Mouse (Mus musculus) kidney, postnatal 0 days (tissue): ENCODE results near the gene Slc29a3. TPM values are rescaled to one million over a fixed set of nuclear protein-coding genes. Genes with fewer than 3 reads are reported as not detected.

Experiments used
- ATAC-seq: fragments of 200-750 bp; cut with Nextera tagmentation; replicated peaks from 2 replicates; pipeline ENCODE4 v1.8.0; 2017; ENCODE audit warnings: low read depth, moderate number of reproducible peaks, moderate TSS enrichment, moderate library complexity; ENCODE audit not compliant: low FRiP score
- DNase-seq: peaks from one replicate; pipeline ENCODE4 v3.0.0-alpha.2; 2016; ENCODE audit warnings: low spot score
- H3K27ac ChIP-seq: fragments of 300-500 bp; sonication (generic); 2 replicates; pipeline ENCODE4 v1.5.1; 2014; ENCODE audit warnings: mild to moderate bottlenecking
- H3K27me3 ChIP-seq: fragments of 300-500 bp; sonication (generic); 2 replicates; pipeline ENCODE4 v1.6.1; 2014; ENCODE audit warnings: low read length, mixed read lengths; ENCODE audit not compliant: insufficient read depth
- H3K36me3 ChIP-seq: fragments of 300-500 bp; sonication (generic); 2 replicates; pipeline ENCODE4 v1.6.1; 2014; ENCODE audit warnings: low read length, mixed read lengths; ENCODE audit not compliant: insufficient read depth
- H3K4me1 ChIP-seq: fragments of 300-500 bp; sonication (generic); replicated peaks from 2 replicates; pipeline ENCODE4 v1.6.1; 2014; ENCODE audit warnings: antibody characterized with exemption, low read length, mixed read lengths; ENCODE audit not compliant: insufficient read depth
- H3K4me2 ChIP-seq: fragments of 300-500 bp; sonication (generic); 2 replicates; pipeline ENCODE4 v1.6.1; 2014; ENCODE audit warnings: mild to moderate bottlenecking, low read length, moderate library complexity, mixed read lengths
- H3K4me3 ChIP-seq: fragments of 300-500 bp; sonication (generic); replicated peaks from 2 replicates; pipeline ENCODE4 v1.5.1; 2014; ENCODE audit warnings: low read depth, low read length
- H3K9ac ChIP-seq: fragments of 300-500 bp; sonication (generic); 2 replicates; pipeline ENCODE4 v1.6.1; 2014; ENCODE audit warnings: low read depth, low read length
- H3K9me3 ChIP-seq: fragments of 300-500 bp; sonication (generic); replicated peaks from 2 replicates; pipeline ENCODE4 v1.6.1; 2016; ENCODE audit warnings: low read length, inconsistent platforms, mixed read lengths
- CTCF ChIP-seq: IDR thresholded peaks from 2 replicates; pipeline ENCODE4 v1.5.1; 2016; ENCODE audit warnings: antibody characterized with exemption, low read depth, mild to moderate bottlenecking, moderate library complexity
- WGBS: fragments of 180-500 bp; shearing (Covaris S2); extraction: QIAGEN DNeasy Blood & Tissue Kit; methylation state at CpG from one replicate; pipeline ENCODE4 v1.1.7; 2014; 5-methylcytosine and 5-hydroxymethylcytosine counted together
- polyA plus RNA-seq: library from polyadenylated mRNA; unstranded; fragments of >200 nt; fragmentation: Nextera tagmentation; extraction: Ambion mirVana; gene quantifications from 2 replicates; pipeline ENCODE4 v1.2.1, GENCODE M21; 2015

Slc29a3 gene
- polyA plus RNA-seq, 1 experiment from 2014 or later = 17.8 TPM

GRCm38 (mm10) chr10:60770855-60771254, 18.3 kb upstream of the Slc29a3 start:
- DNase-seq (no peak), ATAC-seq (no peak)
- Histone ChIP-seq H3K9ac (no peak overlapping the region), H3K4me1 (no peaks in the 10 kb centered on the region), H3K27me3 (no peaks in the 10 kb centered on the region), H3K9me3 (no peaks in the 10 kb centered on the region), H3K36me3 (peaks cover 18% of the 10 kb centered on the region), H3K4me3 (no peak overlapping the region), H3K4me2 (no peak overlapping the region), H3K27ac (no peak overlapping the region)
- TF ChIP-seq CTCF = no peak
- 57% methylated on average over 4 of the region's 4 CpGs for WGBS

GRCm38 (mm10) chr10:60768614-60769013, 16.0 kb upstream of the Slc29a3 start:
- DNase-seq (no peak), ATAC-seq (no peak)
- H3K4me2 ChIP-seq = no peak overlapping the region
- no peak for TF ChIP-seq CTCF
- WGBS = 88% methylated on average over 7 of the region's 7 CpGs
- no peaks in the 10 kb centered on the region for H3K9me3 ChIP-seq
- no peak overlapping the region for H3K9ac ChIP-seq
- H3K4me1 ChIP-seq = no peaks in the 10 kb centered on the region
- no peak overlapping the region for H3K27ac ChIP-seq
- peaks cover 19% of the 10 kb centered on the region for H3K36me3 ChIP-seq
- no peak overlapping the region for H3K4me3 ChIP-seq
- no peaks in the 10 kb centered on the region for H3K27me3 ChIP-seq

- no peaks in the 10 kb centered on the region for H3K27me3 ChIP-seq
- no peak overlapping the region for H3K27ac ChIP-seq
- no peak overlapping the region for H3K9ac ChIP-seq
- no peak for ATAC-seq
- H3K4me2 ChIP-seq = no peak overlapping the region
- no peaks in the 10 kb centered on the region for H3K4me1 ChIP-seq
- TF ChIP-seq CTCF = no peak
- DNase-seq = no peak
- no peak overlapping the region for H3K4me3 ChIP-seq
- H3K9me3 ChIP-seq = no peaks in the 10 kb centered on the region
- H3K36me3 ChIP-seq = peaks cover 19% of the 10 kb centered on the region
- 86% methylated on average over 7 of the region's 7 CpGs for WGBS
Observed at GRCm38 (mm10) chr10:60767400-60767799, 14.8 kb upstream of the Slc29a3 start.

DNA sequence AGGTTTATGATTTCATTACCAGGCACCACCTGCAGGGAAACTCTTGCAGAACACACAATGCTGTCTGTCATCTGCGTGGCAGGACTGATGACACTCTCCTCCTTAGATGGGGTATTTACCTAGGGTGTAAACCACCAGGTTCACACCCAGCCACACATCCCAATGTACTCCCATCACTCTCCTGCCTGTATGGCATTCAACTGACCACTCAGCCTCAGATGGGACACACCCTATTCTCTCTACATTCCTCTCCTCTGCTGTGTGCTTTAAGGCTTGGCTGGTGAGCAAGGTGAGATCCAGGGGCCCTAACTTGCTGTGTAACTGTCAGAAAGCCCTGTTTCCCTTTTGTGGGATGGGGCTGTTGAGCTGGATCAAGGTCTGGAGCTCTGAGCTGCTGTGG, 9.5 kb upstream of the Slc29a3 start:
- DNase-seq = no peak

DNA sequence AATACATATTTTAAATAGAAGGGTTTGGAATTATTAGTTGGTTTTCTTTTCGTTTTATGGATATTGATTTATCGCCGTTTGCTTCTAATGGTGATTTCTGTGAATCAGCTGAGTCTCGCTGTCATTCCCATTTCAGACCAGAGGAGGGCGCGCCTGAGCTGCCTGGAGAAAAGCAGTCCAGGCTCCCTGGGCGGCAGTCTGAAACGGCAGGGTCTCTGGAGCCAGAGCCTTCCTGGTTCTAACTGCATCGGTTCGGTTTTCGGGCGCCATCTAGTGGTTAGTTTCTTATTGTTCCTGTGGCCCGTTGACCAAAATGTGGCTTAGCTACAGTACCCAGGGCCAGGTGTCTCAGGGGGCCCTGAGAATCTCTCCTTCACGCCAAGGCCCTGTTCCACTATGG, 7.8 kb upstream of the Slc29a3 start:
- Histone ChIP-seq H3K4me1 (no peaks in the 10 kb centered on the region), H3K4me2 (no peak overlapping the region), H3K27me3 (no peaks in the 10 kb centered on the region), H3K4me3 (no peak overlapping the region), H3K36me3 (peaks cover 4% of the 10 kb centered on the region; the same call in 1 of the 2 replicates), H3K9me3 (no peaks in the 10 kb centered on the region), H3K9ac (no peak overlapping the region), H3K27ac (no peak overlapping the region)
- DNase-seq (peak; percentile 98), ATAC-seq (peak; percentile 67)
- WGBS = 5% methylated on average over 14 of the region's 14 CpGs
- peak; percentile 99 for TF ChIP-seq CTCF

More for the DNA sequence above, 9.5 kb upstream of the Slc29a3 start:
- Histone ChIP-seq H3K9me3 (no peaks in the 10 kb centered on the region), H3K36me3 (peaks cover 8% of the 10 kb centered on the region; the same call in 1 of the 2 replicates), H3K27me3 (no peaks in the 10 kb centered on the region), H3K27ac (no peak overlapping the region), H3K4me2 (no peak overlapping the region), H3K4me1 (no peaks in the 10 kb centered on the region), H3K9ac (no peak overlapping the region), H3K4me3 (no peak overlapping the region)
- no peak for ATAC-seq
- TF ChIP-seq CTCF = no peak
- WGBS = 79% methylated on average over 1 of the region's 1 CpGs

DNA sequence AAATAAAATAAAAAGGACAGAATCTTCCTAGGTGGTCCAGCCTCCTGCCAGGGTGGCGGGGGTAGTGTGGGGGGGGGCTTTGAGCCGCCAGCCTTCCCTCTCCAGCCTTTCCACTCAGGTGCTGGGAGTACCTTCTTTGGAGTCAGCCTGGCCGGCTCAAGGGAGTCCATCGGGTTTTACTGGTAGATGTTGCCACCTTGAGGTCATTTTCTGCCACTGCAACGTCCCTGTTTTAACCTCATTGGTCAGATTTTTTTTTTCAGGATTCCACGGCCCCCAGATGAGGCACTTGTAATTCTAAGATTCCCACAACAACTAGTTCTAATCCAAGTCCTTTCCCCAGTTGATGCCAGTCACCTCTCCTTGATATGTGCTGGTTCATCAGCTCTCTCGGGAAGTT, 4.4 kb upstream of the Slc29a3 start:
- H3K36me3 ChIP-seq = no peaks in the 10 kb centered on the region
- no peak overlapping the region for H3K4me3 ChIP-seq
- TF ChIP-seq CTCF = peak; percentile 85
- 5% methylated on average over 7 of the region's 7 CpGs for WGBS
- ATAC-seq (no peak), DNase-seq (peak; percentile 84)
- H3K27me3 ChIP-seq = no peaks in the 10 kb centered on the region
- no peaks in the 10 kb centered on the region for H3K9me3 ChIP-seq
- no peak overlapping the region for H3K4me2 ChIP-seq
- no peak overlapping the region for H3K27ac ChIP-seq
- no peaks in the 10 kb centered on the region; the same call in 1 of the 2 replicates for H3K4me1 ChIP-seq
- no peak overlapping the region for H3K9ac ChIP-seq

GRCm38 (mm10) chr10:60756146-60756545, 3.6 kb upstream of the Slc29a3 start:
- Histone ChIP-seq H3K27ac (no peak overlapping the region), H3K4me3 (no peak overlapping the region), H3K9ac (no peak overlapping the region), H3K4me2 (no peak overlapping the region), H3K4me1 (no peaks in the 10 kb centered on the region; the same call in 1 of the 2 replicates), H3K9me3 (no peaks in the 10 kb centered on the region), H3K27me3 (no peaks in the 10 kb centered on the region), H3K36me3 (no peaks in the 10 kb centered on the region)
- no peak for DNase-seq
- no peak for TF ChIP-seq CTCF
- ATAC-seq = no peak
